Mouse (Mus musculus) layer of hippocampus, postnatal 36 days (tissue): ENCODE data around the gene Fads6. TPM values are rescaled to one million over a fixed set of nuclear protein-coding genes. Genes with fewer than 3 reads are reported as not detected.

ENCODE experiments used
- DNase-seq, 2 experiments: peaks; one replicate each; pipeline ENCODE4 v3.0.0; 2022
- total RNA-seq, 2 experiments: library from RNA; stranded (reverse); gene quantifications; 2 replicates each; pipeline ENCODE4 v1.2.3; 2021

Fads6 gene
- total RNA-seq, 2 experiments from 2014 or later = 12.9 to 13.7 TPM

DNA sequence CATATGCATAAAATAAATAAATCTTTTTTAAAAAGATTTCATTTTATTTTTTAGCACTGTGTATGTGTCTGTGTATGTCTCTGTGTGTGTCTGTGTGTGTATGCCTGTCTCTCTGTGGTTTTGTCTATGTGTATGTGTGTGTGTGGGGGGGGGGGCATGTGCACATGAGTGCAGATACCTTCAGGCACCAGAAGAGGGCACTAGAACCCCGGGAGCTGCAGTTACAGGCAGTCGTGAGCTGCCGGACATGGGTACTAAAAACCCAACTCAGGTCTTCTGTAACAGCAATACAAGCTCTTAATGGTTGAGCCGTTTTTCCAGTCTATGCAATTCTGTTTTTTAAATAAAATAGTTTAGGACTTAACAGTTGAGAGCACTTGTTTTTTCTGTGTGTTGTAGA lies 3.3 kb upstream of the Fads6 start:
- DNase-seq = no peak

DNA sequence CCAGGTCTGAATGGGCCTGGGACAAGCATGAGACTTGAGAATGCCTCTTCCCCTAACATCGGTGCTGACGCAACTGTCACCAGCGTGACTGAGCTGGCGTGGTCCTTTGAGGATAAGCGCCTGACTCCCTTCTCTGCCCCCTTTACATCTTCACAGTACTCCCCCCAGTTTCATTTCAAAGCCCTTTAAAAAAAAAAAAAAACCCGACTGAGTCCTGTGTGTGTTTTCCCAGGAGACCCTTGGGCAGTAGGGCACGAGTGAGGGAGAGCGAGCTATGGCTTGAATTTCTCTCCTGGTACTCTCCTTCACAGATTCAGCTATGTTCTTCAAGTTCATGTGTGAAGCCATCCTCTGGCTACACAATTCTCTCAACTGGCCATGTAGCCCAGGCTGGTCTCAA lies 697 bp upstream of the Fads6 start:
- DNase-seq = no peak

DNA sequence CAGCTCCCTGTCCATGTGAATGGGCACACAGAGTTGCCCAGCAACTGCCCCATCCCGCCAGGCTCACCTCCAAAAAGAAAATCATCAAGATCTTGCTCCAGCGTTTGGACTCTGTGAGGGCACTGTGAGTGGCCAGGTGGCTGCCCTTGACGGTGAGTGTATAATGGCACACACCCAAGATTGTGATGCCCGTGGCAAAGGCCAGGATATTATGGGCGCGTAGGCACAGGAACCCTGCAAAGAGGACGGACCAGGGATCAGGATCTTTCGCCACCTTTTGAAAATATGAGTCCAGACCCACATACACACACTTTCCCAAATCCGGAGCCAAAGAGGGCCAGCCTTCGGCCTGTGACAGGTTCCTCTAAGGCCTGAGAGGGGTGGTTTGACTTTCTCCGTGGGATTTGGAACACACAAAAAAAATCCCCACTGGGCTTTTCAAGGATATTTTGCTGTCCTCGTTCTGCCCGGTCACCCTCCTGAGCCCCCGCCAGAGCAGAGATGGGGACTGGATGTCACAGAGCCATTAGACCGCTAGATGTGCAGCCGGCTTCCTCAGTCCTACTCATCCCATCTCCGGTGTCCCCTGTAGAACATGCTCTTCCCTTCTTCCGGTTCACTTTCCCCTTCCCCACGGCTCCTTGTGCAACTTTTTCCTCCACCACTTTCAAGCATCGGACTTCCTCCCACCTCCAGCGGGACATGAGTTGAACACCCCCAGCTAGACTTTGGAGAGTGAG lies 822 bp downstream of the Fads6 start:
- no peak for DNase-seq

DNA sequence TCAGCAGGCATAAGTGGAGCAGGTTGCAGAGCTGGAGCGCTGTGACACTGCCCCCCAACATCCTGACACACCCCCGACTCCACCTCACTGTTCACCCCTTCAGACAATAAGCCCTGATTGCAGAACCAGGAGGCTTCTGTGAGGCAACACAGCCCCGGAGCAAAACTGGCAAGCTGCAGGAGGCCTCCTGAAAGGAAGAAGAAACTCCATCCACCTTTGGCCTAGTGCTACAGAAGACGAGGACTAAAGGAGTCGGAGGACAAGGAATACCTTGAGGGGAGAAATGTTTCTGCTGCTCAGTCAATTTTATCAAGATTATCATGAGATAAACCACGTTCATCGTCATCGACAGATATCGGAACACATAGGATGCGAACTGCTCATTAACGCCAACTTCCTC lies 1.5 kb downstream of the Fads6 start:
- no peak for DNase-seq

DNA sequence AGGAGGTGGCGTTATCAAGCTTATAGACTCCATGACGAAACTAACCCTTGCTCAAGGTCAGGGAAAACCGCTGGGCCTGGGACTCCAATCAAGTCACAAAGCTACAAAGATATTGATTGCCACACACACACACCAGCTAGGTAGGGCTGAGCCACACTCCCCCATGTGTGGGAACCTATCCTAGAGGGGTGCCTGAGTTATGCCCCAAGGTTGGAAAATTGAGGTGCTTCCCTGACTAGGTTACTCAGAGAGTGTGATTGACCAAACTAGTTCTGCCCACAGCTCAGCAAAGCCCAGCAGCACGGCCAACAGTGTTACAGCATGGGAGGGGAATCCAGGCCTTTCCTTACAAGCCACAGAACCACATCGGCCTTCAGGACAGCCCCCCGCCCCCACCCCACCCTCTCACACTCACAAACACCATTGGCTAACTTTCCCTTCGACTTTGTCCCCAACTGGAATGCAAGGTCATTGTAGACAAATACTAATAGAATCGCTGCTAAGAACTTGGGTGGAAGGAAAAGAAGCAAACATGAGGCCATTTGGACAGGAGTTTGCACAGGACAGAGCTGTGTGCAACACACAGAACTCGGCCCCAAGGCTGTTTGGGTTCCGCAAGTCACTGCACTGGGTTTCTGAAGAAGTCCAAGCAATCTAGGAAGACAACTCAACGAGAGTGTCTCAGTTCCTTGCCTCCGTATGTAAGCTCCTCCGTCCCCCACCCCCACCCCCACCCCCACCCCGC lies 4.7 kb downstream of the Fads6 start:
- DNase-seq = no peak

DNA sequence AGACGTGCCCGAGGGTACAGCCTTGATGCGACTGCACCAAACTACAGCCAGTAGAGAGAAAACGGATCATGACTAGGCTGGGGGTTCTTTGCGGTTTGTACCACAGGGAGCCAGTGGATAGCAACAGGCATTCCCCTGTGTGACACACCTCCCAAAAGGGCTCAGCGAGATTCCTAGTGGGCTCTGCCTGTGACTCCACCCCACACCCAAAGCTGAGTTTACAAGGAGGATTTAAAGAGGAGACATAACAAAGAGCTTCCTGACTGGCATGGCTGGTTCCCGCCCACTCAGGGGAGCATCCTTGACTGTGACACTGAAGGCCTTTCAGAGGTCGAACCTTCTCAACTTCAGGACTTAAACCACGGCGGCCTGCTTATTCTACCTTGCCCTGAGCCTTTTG lies 6.0 kb downstream of the Fads6 start:
- no peak for DNase-seq

DNA sequence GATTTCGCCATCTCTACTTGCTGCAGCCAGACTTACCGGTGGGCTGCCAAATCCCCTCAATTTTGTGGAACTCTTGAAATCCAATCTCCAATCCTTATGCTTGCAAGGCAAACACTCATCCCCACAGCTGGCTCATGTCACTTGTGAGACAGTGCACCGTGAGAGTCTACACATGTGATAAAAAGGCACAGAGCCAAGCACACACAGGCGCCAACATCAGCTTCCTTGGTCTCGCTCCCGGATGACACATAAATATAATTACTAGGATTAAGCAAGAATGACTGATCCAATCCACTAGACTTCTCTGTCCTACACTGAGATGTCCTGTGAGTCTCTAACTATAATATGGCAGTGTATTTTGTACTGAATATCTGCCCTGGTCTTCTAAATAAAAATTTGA lies 6.5 kb downstream of the Fads6 start:
- DNase-seq = no peak

DNA sequence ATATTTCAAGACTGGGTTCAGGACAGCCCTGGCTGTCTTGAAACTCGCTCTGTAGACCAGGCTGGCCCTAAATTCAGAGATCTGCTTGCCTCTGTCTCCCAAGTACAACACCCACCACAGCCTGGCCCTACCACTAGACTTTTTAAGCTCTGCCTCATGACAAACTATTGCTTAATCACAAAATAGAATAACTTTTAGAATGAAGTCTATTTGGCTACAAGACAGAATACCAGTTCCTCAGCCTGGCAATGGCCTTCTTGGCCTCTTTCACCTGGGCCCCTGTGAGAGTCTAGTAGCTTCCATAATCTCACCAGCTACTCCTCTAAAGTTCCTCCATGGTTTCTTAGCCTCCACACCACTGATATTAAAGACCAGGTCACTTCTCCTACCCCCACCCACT lies 7.1 kb downstream of the Fads6 start:
- no peak for DNase-seq

DNA sequence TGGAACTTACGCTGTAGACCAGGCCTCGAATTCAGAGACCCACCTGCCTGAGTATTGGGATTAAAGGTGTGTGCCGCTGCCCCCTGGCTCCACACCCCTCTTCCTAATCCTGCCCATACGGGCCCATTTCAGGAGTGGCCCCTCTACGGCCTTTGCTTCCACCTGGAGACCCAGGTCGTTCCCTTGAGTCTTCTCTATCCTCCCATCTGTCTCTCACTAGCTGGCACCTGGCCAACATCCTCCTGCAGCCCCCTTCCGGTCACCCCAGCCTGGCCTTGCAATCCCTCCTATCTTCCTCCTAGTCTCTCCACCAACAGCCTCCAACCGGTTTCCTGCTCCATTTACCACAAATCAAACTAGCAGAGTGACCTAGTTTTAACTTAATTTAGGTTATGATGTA lies 7.6 kb downstream of the Fads6 start:
- DNase-seq = no peak

DNA sequence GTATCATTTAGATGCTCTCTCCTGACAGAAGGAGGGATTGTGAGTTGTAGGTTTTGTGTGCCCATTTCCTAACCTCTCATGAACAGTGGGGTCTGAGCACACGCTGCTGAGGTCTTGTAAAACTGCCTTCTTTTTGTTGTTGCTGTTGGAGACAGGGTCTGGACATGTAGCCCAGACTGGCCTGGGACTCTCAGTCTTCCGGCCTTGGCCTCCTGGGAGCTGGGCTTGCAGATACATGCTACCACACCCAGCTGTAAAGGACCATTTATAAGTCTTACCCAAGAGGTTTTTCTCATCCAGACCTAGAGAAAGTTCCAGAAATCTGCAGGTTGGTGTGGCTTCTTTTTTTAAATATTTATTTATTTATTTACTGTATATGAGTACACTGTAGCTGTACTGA lies 9.2 kb downstream of the Fads6 start:
- no peak for DNase-seq

DNA sequence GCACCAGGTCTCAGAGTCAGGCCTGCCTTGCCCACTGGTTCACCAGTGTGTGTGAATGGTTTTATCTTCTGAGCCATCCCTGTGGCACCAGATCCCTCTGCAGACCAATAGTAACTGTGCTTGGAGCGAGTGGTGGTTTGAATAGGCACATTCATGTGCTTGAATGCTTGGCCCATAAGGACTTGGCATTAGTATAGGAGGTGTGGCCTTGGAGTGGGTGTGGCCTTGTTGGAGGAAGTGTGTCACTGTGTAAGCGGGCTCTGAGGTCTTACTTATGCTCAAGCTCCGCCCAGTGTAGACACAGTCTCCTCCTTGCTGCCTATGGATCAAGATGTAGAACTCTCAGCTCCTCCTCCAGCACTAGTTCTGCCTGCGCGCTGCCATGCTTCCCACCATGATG lies 10.1 kb downstream of the Fads6 start:
- DNase-seq = no peak

DNA sequence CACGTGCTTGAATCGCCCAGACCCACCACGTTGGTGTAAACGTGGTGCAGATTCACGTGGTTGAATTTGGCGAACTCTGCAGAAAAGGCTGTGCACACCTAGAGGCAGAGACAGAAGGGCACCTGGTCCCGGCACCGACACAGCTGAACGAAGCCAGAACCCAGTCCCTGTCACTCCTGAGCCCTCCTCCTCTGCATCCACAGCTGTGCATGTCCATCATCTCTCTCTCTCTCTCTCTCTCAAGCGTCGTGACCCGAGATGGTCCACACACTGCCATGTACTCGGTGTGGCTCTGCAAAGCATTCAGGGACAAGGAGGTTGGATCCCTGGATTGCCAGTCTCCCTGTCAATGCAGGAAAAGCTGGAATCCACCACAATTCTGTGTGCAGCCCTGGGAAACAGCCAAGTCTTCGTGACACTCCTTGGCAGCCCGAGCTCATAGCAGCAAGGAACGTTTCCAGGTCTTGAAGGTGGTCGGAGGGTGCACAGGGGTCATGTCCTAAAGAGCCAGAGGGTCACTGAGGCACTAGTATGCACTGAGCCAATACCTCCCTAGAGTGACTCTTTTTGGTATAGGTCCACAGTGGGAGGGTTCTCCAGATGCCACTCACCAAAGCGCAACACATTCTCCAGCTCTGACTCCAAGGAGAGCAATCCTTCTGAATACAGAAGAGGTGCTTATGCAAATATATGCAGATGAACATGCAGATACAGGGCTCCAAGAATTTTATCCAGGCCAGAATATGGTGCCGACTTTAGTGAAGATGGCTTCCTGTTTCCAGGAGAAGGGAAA lies 11.1 kb downstream of the Fads6 start:
- DNase-seq = no peak

DNA sequence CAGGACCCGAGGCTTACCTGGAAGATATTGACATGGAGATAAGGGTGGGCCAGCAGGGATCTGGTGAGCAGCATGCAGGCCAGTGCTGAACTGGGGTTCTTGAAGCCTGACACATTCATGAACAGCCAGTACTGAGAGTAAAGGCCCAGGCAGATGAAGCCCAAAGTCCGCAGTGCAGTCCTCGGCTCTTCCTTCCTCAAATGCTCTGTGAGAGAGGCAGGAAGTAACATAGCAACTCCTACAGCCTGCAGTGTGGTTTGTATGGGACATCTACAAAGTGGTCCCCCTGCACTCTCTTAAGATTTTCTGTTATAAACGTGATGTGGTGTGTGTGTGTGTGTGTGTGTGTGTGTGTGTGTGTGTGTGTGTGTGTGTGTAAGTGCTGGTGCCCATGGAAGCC lies 12.2 kb downstream of the Fads6 start:
- DNase-seq = no peak

DNA sequence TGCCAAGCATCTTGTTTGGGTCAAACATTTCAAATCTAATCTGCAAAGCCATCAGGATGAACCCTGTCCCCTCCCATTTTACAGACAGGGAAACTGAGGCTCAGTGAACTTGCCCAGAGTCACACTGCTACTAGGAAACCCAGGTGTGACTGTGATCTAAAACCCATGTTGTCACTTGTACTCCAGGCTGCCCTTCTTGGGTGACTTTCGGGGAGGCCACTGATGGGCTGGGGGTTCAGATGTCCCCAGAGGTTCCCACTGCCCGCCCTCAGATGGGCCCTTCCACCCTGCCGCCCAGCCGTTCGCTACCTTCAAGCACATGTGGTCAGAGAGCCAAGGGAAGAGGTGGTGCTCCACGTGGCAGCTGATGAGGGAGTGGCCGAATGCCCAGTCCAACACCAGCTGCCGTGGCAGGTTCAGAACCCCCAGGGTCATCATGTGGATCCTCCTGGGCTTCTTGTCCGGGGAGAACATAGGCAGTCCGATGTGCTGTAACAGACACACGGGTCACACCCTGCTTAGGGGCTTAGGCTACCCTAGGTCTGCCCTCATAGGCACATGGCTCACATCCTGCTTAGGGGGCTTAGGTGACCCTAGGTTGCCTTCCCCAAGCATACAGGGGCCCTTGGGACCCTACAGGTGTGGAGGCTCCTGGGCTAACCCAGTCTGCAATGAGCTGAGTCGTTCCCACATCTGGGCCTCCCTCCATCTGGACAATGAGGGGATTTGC lies 13.4 kb downstream of the Fads6 start:
- no peak for DNase-seq

DNA sequence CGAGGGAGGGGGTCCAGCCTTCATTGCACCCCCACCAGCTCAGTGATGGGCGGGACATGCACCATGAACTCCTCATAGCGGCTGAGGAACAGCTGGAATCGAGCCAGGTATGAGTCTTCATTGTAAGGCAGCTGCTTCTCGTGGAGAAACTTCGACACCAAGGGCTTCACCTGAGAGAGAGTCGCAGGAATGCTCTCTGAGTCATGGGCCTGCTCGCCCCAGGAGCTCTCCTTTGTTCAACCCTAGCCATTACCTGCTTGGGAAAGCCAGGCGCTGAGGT lies 14.0 kb downstream of the Fads6 start:
- no peak for DNase-seq

DNA sequence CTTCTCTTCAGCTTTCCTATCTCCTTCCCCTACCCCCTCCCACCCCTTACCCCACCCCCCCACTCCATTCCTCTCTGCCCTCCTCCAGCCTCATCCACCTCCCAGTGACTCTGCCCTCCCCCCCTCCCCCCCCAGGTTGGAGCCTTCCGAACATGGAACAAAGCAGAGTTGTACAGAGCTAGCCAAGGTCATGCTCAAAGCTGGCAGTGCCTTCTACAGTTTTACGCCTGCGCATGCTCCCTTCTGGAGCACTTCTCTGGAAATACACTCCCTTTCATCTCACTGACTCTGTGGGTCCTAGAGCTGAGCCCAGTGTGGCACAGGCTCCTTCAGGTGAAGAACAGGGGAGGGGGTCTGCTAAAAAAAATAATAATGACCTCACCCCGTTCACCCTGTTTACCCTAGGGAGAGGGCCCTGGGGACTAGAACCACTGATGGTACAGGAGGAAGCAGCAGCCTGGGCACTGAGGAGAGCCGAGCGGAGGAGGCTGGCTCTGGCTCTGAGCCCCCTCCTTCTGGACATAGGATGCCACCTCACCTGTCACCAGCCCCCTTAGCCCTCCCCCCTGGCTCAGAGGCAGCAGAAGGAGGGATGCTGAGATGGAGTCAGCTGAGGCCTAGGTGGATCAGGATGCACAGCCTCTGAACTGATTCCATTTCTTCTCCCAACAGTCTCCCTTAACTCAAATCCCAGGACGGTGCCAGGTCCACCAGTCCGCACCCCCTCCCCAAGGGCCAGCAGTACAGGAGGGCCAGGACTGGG lies 14.6 kb downstream of the Fads6 start:
- DNase-seq = no peak

DNA sequence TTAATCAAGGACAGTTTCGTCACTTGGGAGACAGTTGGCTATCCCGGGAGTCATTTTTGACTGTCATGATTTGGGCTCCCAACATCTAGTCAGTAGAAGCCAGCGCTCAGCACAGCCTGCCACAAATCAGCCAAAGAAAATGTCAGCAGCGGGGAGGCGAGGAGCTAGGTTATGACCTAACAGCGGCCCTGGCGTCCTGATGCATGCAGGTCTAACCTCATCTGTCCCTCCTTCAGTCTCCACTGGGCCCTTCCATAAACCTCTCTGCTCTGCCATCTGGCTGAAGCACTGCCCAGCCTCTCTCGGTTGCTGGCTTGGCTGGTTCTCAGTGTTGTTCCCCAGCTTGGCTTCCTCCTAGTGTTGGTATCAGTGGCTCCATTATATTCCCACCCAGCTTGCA lies 15.2 kb downstream of the Fads6 start:
- DNase-seq = peak; percentile 52 to 57

DNA sequence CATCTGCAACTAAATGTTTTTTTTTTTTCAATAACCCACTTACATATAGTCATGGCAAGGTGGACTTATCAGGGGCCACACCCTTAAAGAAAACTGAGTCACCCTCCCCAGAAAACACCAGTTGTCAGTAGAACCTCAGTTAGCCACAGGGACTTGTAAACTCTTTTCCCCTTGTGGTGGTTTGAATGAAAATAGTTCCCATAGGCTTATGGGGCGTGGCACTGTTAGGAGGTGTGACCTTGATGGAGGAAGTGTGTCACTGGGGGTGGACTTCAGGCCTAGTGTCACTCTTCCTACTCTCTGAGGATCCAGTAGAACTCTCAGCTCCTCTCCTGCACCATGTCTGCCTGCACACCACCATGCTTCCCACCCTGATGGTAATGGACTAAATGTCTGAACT lies 17.7 kb downstream of the Fads6 start:
- DNase-seq = no peak

DNA sequence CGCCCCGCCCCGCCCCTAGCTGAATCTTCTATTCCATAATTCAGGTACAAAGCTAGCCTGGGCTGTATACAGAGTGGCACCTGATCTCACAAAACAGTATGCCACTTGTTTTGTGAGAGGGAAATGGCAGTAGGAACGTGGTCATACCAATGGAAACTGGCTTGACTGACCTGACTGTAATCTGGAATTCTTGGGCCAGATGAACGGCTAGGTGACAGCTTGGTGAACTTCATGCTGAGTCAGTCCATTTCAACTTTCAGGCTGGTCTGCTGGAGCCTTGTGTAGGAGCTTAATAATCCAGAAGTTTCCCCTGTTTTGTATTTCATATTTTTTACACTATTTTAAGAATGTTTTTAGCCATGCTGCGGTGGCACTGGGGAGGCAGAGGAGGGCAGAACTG lies 19.3 kb downstream of the Fads6 start:
- DNase-seq = no peak

DNA sequence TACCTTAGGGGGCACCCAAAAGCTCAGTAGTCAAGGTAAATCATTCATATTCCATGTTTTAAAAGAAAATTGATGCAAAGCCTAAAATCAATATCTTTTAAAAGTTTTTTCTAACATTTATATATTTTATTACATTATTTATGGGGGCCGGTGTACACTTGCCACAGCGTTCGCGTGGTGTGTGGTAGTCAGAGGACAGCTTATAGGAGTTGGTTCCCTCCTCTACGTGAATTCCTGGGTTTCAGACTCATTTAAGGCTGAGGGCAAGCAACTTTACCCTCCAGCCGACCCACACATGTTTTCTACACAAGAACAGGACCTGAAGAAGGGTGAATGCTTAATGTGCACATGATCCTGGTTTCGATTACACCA lies 19.9 kb downstream of the Fads6 start:
- no peak for DNase-seq

DNA sequence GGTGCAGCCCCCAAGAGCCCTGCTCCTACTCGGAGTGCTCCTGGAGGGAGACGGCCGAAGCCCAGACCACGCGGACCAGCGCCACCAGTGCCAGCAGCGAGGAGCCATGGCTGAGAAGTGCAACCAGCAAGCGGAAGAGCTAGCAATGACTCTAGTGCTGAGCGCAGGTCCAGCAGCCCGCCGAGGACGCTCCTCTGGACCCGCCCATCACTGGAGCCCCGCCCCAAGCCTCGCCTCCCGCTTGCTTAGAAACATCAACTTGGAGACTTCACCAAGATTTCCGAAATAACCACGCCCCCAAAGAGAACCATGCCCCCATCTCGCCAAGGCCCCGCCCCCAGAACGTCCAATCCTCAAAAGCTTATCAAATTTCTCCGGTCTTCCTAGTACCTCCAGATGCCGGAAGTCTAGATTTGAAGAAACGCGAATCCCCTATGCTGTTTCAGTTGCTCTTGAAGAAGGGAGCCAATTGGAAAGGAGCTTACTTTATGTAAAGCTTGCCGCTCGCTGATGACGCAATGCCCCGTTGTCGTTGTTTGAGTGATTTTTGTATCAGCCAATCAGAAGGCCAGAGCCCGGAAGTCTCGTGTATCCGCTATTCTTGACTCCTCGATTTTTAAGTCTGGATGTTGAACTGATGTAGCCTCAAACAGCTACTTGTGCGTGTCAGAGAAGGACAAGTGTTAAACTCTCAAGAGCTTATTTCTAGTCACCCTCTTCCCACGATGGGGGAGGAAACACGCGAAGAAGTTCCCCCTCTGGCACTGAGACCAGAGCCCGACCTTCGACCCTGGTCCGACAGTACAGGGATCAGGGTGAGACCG lies 20.5 kb downstream of the Fads6 start, which contains the start of gene Fdxr:
TSS of gene Fdxr (minus strand) at position 271 of the 824 bp plus-strand sequence.
- DNase-seq = peak; percentile 94 to 95
